Mouse (Mus musculus): Measurements from ENCODE around the gene Stpg4.

- TF ChIP-seq TAL1 (IDR thresholded peaks at IDR 0.05; ENCODE audit: low read length): no peak
- no peak for TF ChIP-seq GATA1 (IDR thresholded peaks at IDR 0.05; ENCODE audit: low read length)
These were observed 14.0 kb upstream of the Stpg4 start for GRCm38 (mm10) chr17:87441537-87441936.
